Comparison of ENCODE assay signal across 11 mouse cellular contexts in genomic region chr1:176818763-176819162, GRCm38 (mm10). TPM values are rescaled to one million over a fixed set of nuclear protein-coding genes. Genes with fewer than 3 reads are reported as not detected.
DNase-seq lines count a peak whose midpoint lies in the region; ATAC-seq and TF ChIP-seq lines count a peak whose summit lies in the region.
"Had no signal": no experiment of that assay in that cellular context is flagged by ENCODE, and none has a peak within 500 bp of the region (broad histone marks: within the 10 kb centered on the region; RNA-seq: fewer than 3 reads in every experiment).

No protein-coding gene starts in this region.

- DNase-seq in liver, adult 2 months (ENCODE audit: extremely low read depth, low read depth, low spot score) = peak; percentile 98
- DNase-seq in liver, embryonic 11.5 days (ENCODE audit: low spot score) = no peak
- no peak for DNase-seq in cerebellum, postnatal 10 days
- no peak for DNase-seq in left cerebral cortex, postnatal 36 days (ENCODE audit: low spot score in 2 of 2)
- DNase-seq: thymus, postnatal 25 days had no signal

- no peaks in the 10 kb centered on the region for H3K27me3 ChIP-seq in liver, adult 2 months (ENCODE audit: control insufficient read depth, insufficient read depth, low read length)
- no peaks in the 10 kb centered on the region for H3K27me3 ChIP-seq in liver, embryonic 11.5 days (replicated peaks; ENCODE audit: control insufficient read depth, insufficient read depth, low read length)
- no peaks in the 10 kb centered on the region for H3K27me3 ChIP-seq in intestine, postnatal 0 days (replicated peaks; ENCODE audit: control insufficient read depth, insufficient read depth, low read length)
- H3K27me3 ChIP-seq: hindbrain, embryonic 15.5 days had no signal

- no peak overlapping the region for H3K4me2 ChIP-seq in liver, embryonic 11.5 days
- peak overlapping the region; percentile 21 for H3K4me2 ChIP-seq in intestine, postnatal 0 days (replicated peaks; ENCODE audit: low read depth)
- H3K4me2 ChIP-seq: hindbrain, embryonic 15.5 days had no signal

- H3K36me3 ChIP-seq in liver, adult 2 months (ENCODE audit: control insufficient read depth, insufficient read depth, low read length) = no peaks in the 10 kb centered on the region
- H3K36me3 ChIP-seq in liver, embryonic 11.5 days (ENCODE audit: control insufficient read depth, insufficient read depth, low read length) = no peaks in the 10 kb centered on the region
- no peaks in the 10 kb centered on the region for H3K36me3 ChIP-seq in intestine, postnatal 0 days (ENCODE audit: control insufficient read depth, insufficient read depth)
- H3K36me3 ChIP-seq: hindbrain, embryonic 15.5 days had no signal

- intact Hi-C loops in left cerebral cortex, postnatal 36 days (cut with DNase I) = no loop called here

- no peak for ATAC-seq in liver, embryonic 11.5 days (replicated peaks; ENCODE audit: low FRiP score)
- ATAC-seq in intestine, postnatal 0 days = peak; percentile 31
- ATAC-seq in monocyte, adult 5-6 weeks (replicated peaks; ENCODE audit: insufficient number of reproducible peaks, low FRiP score, low TSS enrichment, poor library complexity, severe bottlenecking) = peak; percentile 40
- no peak for ATAC-seq in CD4-positive, CD25-positive, alpha-beta regulatory T cell, adult 4 months

- peak overlapping the region; percentile 66 for H3K27ac ChIP-seq in liver, adult 2 months (replicated peaks; ENCODE audit: insufficient read depth, low read depth, low read length)
- no peak overlapping the region for H3K27ac ChIP-seq in liver, embryonic 11.5 days (ENCODE audit: low read depth, low read length)
- peak overlapping the region; percentile 36; the same call in 1 of the 2 replicates for H3K27ac ChIP-seq in embryonic fibroblast, embryonic 13.5 days (ENCODE audit: insufficient read depth, low read length)
- 0 out of 2 replicates have a peak overlapping the region, but pooled peaks have one; percentile 2 for H3K27ac ChIP-seq in intestine, postnatal 0 days (ENCODE audit: low read depth, low read length)
- H3K27ac ChIP-seq: hindbrain, embryonic 15.5 days had no signal

- H3K79me2 ChIP-seq in liver, adult 2 months (ENCODE audit: control insufficient read depth, insufficient read depth, low read length) = peaks cover 8% of the 10 kb centered on the region; the same call in 1 of the 2 replicates

- 4% methylated on average over 6 of the region's 6 CpGs for WGBS in liver, adult 2 months
- WGBS in liver, embryonic 11.5 days = 52% methylated on average over 6 of the region's 6 CpGs
- WGBS in intestine, postnatal 0 days = 21% methylated on average over 6 of the region's 6 CpGs

- peak overlapping the region; percentile 18 for H3K9ac ChIP-seq in liver, adult 2 months (ENCODE audit: low read depth, low read length)
- no peak overlapping the region for H3K9ac ChIP-seq in liver, embryonic 11.5 days (ENCODE audit: low read depth, low read length)
- no peak overlapping the region for H3K9ac ChIP-seq in intestine, postnatal 0 days (ENCODE audit: low read depth, low read length)
- H3K9ac ChIP-seq: hindbrain, embryonic 15.5 days had no signal

- H3K4me3 ChIP-seq in liver, adult 2 months (ENCODE audit: insufficient read depth, low read depth, low read length) = no peak overlapping the region
- H3K4me3 ChIP-seq in liver, embryonic 11.5 days (ENCODE audit: low read depth, low read length) = no peak overlapping the region
- no peak overlapping the region for H3K4me3 ChIP-seq in embryonic fibroblast, embryonic 13.5 days (ENCODE audit: insufficient read depth, low read length)
- no peak overlapping the region for H3K4me3 ChIP-seq in intestine, postnatal 0 days (ENCODE audit: low read depth, low read length)
- H3K4me3 ChIP-seq: hindbrain, embryonic 15.5 days had no signal

- no peak for TF ChIP-seq CTCF in liver, adult 2 months (IDR thresholded peaks at IDR 0.05; ENCODE audit: low read depth, low read length)
- TF ChIP-seq CTCF in embryonic fibroblast, embryonic 13.5 days (IDR thresholded peaks at IDR 0.05; ENCODE audit: borderline replicate concordance, insufficient read depth, low read length) = no peak
- no peak for TF ChIP-seq CTCF in intestine, postnatal 0 days (IDR thresholded peaks at IDR 0.05; ENCODE audit: low read depth)

- H3K4me1 ChIP-seq in liver, adult 2 months (ENCODE audit: control insufficient read depth, insufficient read depth, low read length) = peaks cover 19% of the 10 kb centered on the region
- peaks cover 37% of the 10 kb centered on the region for H3K4me1 ChIP-seq in liver, embryonic 11.5 days (replicated peaks; ENCODE audit: control insufficient read depth, insufficient read depth, low read length)
- H3K4me1 ChIP-seq in embryonic fibroblast, embryonic 13.5 days (ENCODE audit: control insufficient read depth, insufficient read depth, low read length) = peaks cover 14% of the 10 kb centered on the region; the same call in 1 of the 2 replicates
- peaks cover 8% of the 10 kb centered on the region for H3K4me1 ChIP-seq in intestine, postnatal 0 days (replicated peaks; ENCODE audit: control insufficient read depth, insufficient read depth, low read length)

- TF ChIP-seq POLR2A in liver, adult 2 months (IDR thresholded peaks at IDR 0.05; ENCODE audit: extremely low read depth, insufficient read depth, low read length) = no peak
- TF ChIP-seq POLR2A in embryonic fibroblast, embryonic 13.5 days (IDR thresholded peaks at IDR 0.05; ENCODE audit: low read depth, low read length) = no peak

- H3K9me3 ChIP-seq in liver, embryonic 11.5 days (ENCODE audit: control insufficient read depth, low read length) = no peaks in the 10 kb centered on the region
- H3K9me3 ChIP-seq in intestine, postnatal 0 days (ENCODE audit: control insufficient read depth) = no peaks in the 10 kb centered on the region
- H3K9me3 ChIP-seq: G1E; hindbrain, embryonic 15.5 days had no signal

RNA-seq across cellular contexts. Expression of gene Sdccag8, which starts 4.3 kb away (rescaled TPM):
- total RNA-seq in liver, adult 2 months (2014; rRNA removed) = 8.6 and 9.5 TPM in 2 replicates
- polyA plus RNA-seq in liver, adult 2 months (2012; rRNA removed) = 1.8 and 2.3 TPM in 2 replicates
- 9.4 and 11.7 TPM in 2 replicates for polyA plus RNA-seq in liver, embryonic 11.5 days (2014; fragmentation: Nextera tagmentation; extraction: Ambion mirVana)
- 14.0 and 14.3 TPM in 2 replicates for polyA plus RNA-seq in embryonic fibroblast, embryonic 13.5 days (2011; ENCODE audit: insufficient read length, low read depth, missing spikeins)
- polyA plus RNA-seq in intestine, postnatal 0 days (2015; fragmentation: Nextera tagmentation; extraction: Ambion mirVana) = 55.1 and 58.8 TPM in 2 replicates
- total RNA-seq in monocyte, adult 5-6 weeks (2017) = 63.4 to 86.0 TPM (median 78.7 TPM) in 3 replicates
- polyA plus RNA-seq in CD4-positive, CD25-positive, alpha-beta regulatory T cell, adult 4 months (2017; shearing (Covaris generic)) = 10 to 100 TPM; 25.3 to 25.5 TPM
- total RNA-seq in left cerebral cortex, postnatal 36 days (2021) = 10 to 100 TPM; 12.1 to 19.8 TPM

RNA-seq across cellular contexts. Expression of gene Cep170, which starts 4.9 kb away (rescaled TPM):
- total RNA-seq in liver, adult 2 months (2014; rRNA removed) = 6.1 and 6.4 TPM in 2 replicates
- polyA plus RNA-seq in liver, adult 2 months (2012; rRNA removed) = 0.97 and 1.6 TPM in 2 replicates
- polyA plus RNA-seq in liver, embryonic 11.5 days (2014; fragmentation: Nextera tagmentation; extraction: Ambion mirVana) = 17.5 and 18.6 TPM in 2 replicates
- polyA plus RNA-seq in embryonic fibroblast, embryonic 13.5 days (2011; ENCODE audit: insufficient read length, low read depth, missing spikeins) = 117 and 137 TPM in 2 replicates
- polyA plus RNA-seq in intestine, postnatal 0 days (2015; fragmentation: Nextera tagmentation; extraction: Ambion mirVana) = 6.5 and 6.9 TPM in 2 replicates
- 80.3 to 121 TPM (median 107 TPM) in 3 replicates for total RNA-seq in monocyte, adult 5-6 weeks (2017)
- polyA plus RNA-seq in CD4-positive, CD25-positive, alpha-beta regulatory T cell, adult 4 months (2017; shearing (Covaris generic)) = 10 to 100 TPM; 12.1 to 13.0 TPM
- 100 to 1,000 TPM in 1 of 2 experiments, 10 to 100 TPM in 1; 86.7 to 106 TPM for total RNA-seq in left cerebral cortex, postnatal 36 days (2021)

Comparison
In these comparisons a context has a peak if more than half of its experiments do, and no peak if none do; other contexts are left out.
1. ATAC-seq: peak in intestine, postnatal 0 days (single experiment) and monocyte, adult 5-6 weeks (single experiment); none in liver, embryonic 11.5 days (single experiment) and CD4-positive, CD25-positive, alpha-beta regulatory T cell, adult 4 months (single experiment).